Mouse (Mus musculus) C2C12 (cell line): ENCODE results near the gene 1700010I14Rik. TPM values are rescaled to one million over a fixed set of nuclear protein-coding genes. Genes with fewer than 3 reads are reported as not detected.

Experiments
- H3K27me3 ChIP-seq: one replicate; pipeline ENCODE4 v1.6.1; 2011; ENCODE audit not compliant: control insufficient read depth, insufficient read depth, insufficient read length
- H3K36me3 ChIP-seq: one replicate; pipeline ENCODE4 v1.6.1; 2011; ENCODE audit not compliant: control insufficient read depth, insufficient read depth
- H3K4me3 ChIP-seq: one replicate; pipeline ENCODE4 v1.5.1; 2011; ENCODE audit warnings: mild to moderate bottlenecking, control low read depth; ENCODE audit not compliant: poor library complexity, insufficient read depth, severe bottlenecking
- H3K79me2 ChIP-seq: one replicate; pipeline ENCODE4 v1.6.1; 2011; ENCODE audit not compliant: control insufficient read depth, insufficient read depth
- H3K79me3 ChIP-seq: one replicate; pipeline ENCODE4 v1.6.1; 2011; ENCODE audit warnings: low read depth, control low read depth
- H3ac ChIP-seq: one replicate; pipeline ENCODE3; 2011; ENCODE audit warnings: low read depth; ENCODE audit not compliant: control insufficient read depth, insufficient read length
- CEBPB ChIP-seq: IDR thresholded peaks from one replicate; pipeline ENCODE4 v1.6.1; 2011; ENCODE audit warnings: low read depth, mild to moderate bottlenecking, control low read depth, moderate library complexity
- CTCF ChIP-seq: IDR thresholded peaks from one replicate; pipeline ENCODE4 v1.5.1; 2011; ENCODE audit not compliant: control insufficient read depth, insufficient read depth, insufficient read length
- FOSL1 ChIP-seq: IDR thresholded peaks from one replicate; pipeline ENCODE4 v1.8.0; 2011; ENCODE audit warnings: mild to moderate bottlenecking, low read length; ENCODE audit not compliant: poor library complexity, insufficient read depth, severe bottlenecking
- MAX ChIP-seq: IDR thresholded peaks from one replicate; pipeline ENCODE4 v1.6.1; 2011; ENCODE audit warnings: mild to moderate bottlenecking, control low read depth
- MYOD1 ChIP-seq: IDR thresholded peaks from one replicate; pipeline ENCODE4 v1.6.1; 2011; ENCODE audit warnings: low read depth; ENCODE audit not compliant: control insufficient read depth, insufficient read length
- MYOG ChIP-seq: IDR thresholded peaks from one replicate; pipeline ENCODE4 v1.6.1; 2011; ENCODE audit not compliant: control insufficient read depth, insufficient read length; ENCODE audit errors: extremely low read depth
- USF1 ChIP-seq: IDR thresholded peaks from one replicate; pipeline ENCODE4 v1.6.1; 2011; ENCODE audit warnings: low read depth, mild to moderate bottlenecking, control low read depth, moderate library complexity
- polyA plus RNA-seq: library from polyadenylated mRNA; unstranded; fragments of >200 nt; fragmentation: generic; extraction: Trizol; gene quantifications from one replicate; pipeline ENCODE4 v1.2.1, GENCODE M21; 2012; ENCODE audit warnings: missing spikeins

The 1700010I14Rik gene
- polyA plus RNA-seq, 1 experiment = not detected

- TF ChIP-seq CTCF = no peak
- TF ChIP-seq USF1 = no peak
- TF ChIP-seq MYOG = no peak
- TF ChIP-seq FOSL1 = no peak
- no peak for TF ChIP-seq MAX
- no peak for TF ChIP-seq CEBPB
- no peak for TF ChIP-seq MYOD1
- H3K79me2 ChIP-seq = no peaks in the 10 kb centered on the region
- no peaks in the 10 kb centered on the region for H3K27me3 ChIP-seq
- no peak overlapping the region for H3ac ChIP-seq
- H3K36me3 ChIP-seq = no peaks in the 10 kb centered on the region
- no peaks in the 10 kb centered on the region for H3K79me3 ChIP-seq
- no peak overlapping the region for H3K4me3 ChIP-seq
These were observed 26.5 kb upstream of the 1700010I14Rik start for GRCm38 (mm10) chr17:8961644-8962043.

GRCm38 (mm10) chr17:8965177-8965576 is 23.0 kb upstream of the 1700010I14Rik start:
- TF ChIP-seq MYOD1 = no peak
- TF ChIP-seq CEBPB = no peak
- TF ChIP-seq MYOG = no peak
- TF ChIP-seq FOSL1 = no peak
- no peak for TF ChIP-seq MAX
- no peak for TF ChIP-seq USF1
- no peak for TF ChIP-seq CTCF
- no peaks in the 10 kb centered on the region for H3K36me3 ChIP-seq
- H3K4me3 ChIP-seq = no peak overlapping the region
- no peak overlapping the region for H3ac ChIP-seq
- peaks cover 1% of the 10 kb centered on the region for H3K27me3 ChIP-seq
- H3K79me3 ChIP-seq = no peaks in the 10 kb centered on the region
- H3K79me2 ChIP-seq = no peaks in the 10 kb centered on the region

GRCm38 (mm10) chr17:8972152-8972854 is 15.8 kb upstream of the 1700010I14Rik start:
- Histone ChIP-seq H3K36me3 (no peaks in the 10 kb centered on the region), H3K4me3 (no peak overlapping the region), H3ac (no peak overlapping the region), H3K79me3 (no peaks in the 10 kb centered on the region), H3K27me3 (peaks cover 3% of the 10 kb centered on the region), H3K79me2 (no peaks in the 10 kb centered on the region)
- TF ChIP-seq FOSL1 (no peak), CTCF (no peak), USF1 (no peak), MYOD1 (no peak), MYOG (no peak), MAX (no peak), CEBPB (no peak)

- Histone ChIP-seq H3K79me3 (no peaks in the 10 kb centered on the region), H3ac (no peak overlapping the region), H3K36me3 (no peaks in the 10 kb centered on the region), H3K4me3 (no peak overlapping the region), H3K79me2 (no peaks in the 10 kb centered on the region), H3K27me3 (peaks cover 3% of the 10 kb centered on the region)
- no peak for TF ChIP-seq MYOG
- TF ChIP-seq MYOD1 = no peak
- TF ChIP-seq CEBPB = no peak
- TF ChIP-seq MAX = no peak
- TF ChIP-seq USF1 = no peak
- no peak for TF ChIP-seq FOSL1
- TF ChIP-seq CTCF = no peak
These were observed 14.8 kb upstream of the 1700010I14Rik start for GRCm38 (mm10) chr17:8973331-8973730.

GRCm38 (mm10) chr17:8974423-8974822 is 13.7 kb upstream of the 1700010I14Rik start:
- no peaks in the 10 kb centered on the region for H3K36me3 ChIP-seq
- H3ac ChIP-seq = no peak overlapping the region
- no peak overlapping the region for H3K4me3 ChIP-seq
- H3K79me3 ChIP-seq = no peaks in the 10 kb centered on the region
- H3K27me3 ChIP-seq = peaks cover 3% of the 10 kb centered on the region
- no peak for TF ChIP-seq MYOG
- no peak for TF ChIP-seq USF1
- H3K79me2 ChIP-seq = no peaks in the 10 kb centered on the region

- no peak overlapping the region for H3K4me3 ChIP-seq
- H3K79me2 ChIP-seq = no peaks in the 10 kb centered on the region
- TF ChIP-seq MYOD1 = no peak
- peaks cover 3% of the 10 kb centered on the region for H3K27me3 ChIP-seq
- H3K36me3 ChIP-seq = no peaks in the 10 kb centered on the region
- no peaks in the 10 kb centered on the region for H3K79me3 ChIP-seq
- H3ac ChIP-seq = no peak overlapping the region
These were observed 13.2 kb upstream of the 1700010I14Rik start for GRCm38 (mm10) chr17:8974823-8975397.
